8 mouse cellular contexts compared by ENCODE assay signal in genomic region chr8:71366771-71367528, GRCm38 (mm10). TPM values are rescaled to one million over a fixed set of nuclear protein-coding genes. Genes with fewer than 3 reads are reported as not detected.
DNase-seq lines count a peak whose midpoint lies in the region; ATAC-seq lines count a peak whose summit lies in the region.

Use1 (plus strand) TSS chr8:71366848.

- ATAC-seq in activated CD4-positive, CD25-positive, alpha-beta regulatory T cell, adult 4 months: peak; percentile 70
- peak; percentile 75 for ATAC-seq in inflammation-experienced regulatory T-cells, adult 6 months
- ATAC-seq in megakaryocyte-erythroid progenitor cell, adult 5-6 weeks (replicated peaks; ENCODE audit: low FRiP score, low TSS enrichment, poor library complexity, severe bottlenecking): peak; percentile 85

- intact Hi-C loops in gastrocnemius, postnatal 14 days (cut with DNase I; ENCODE audit: low total_unique reads): no loop called here
- intact Hi-C loops in left cerebral cortex, postnatal 10 days (cut with DNase I): no loop called here

- DNase-seq in embryo, embryonic 10 days (ENCODE audit: low spot score): peak; percentile 99
- DNase-seq in gastrocnemius, postnatal 14 days: peak; percentile 87
- peak; percentile 86 to 93 for DNase-seq in left cerebral cortex, postnatal 10 days (ENCODE audit: extremely low spot score in 1 of 2, low spot score in 2 of 2)
- peak; percentile 92 for DNase-seq in right cerebral cortex, postnatal 25 days
- peak; percentile 85 to 86 for DNase-seq in urinary bladder, postnatal 4 days (ENCODE audit: low spot score in 2 of 2)

RNA-seq across cellular contexts. Expression of gene Use1, which starts in this region (rescaled TPM):
- polyA plus RNA-seq in activated CD4-positive, CD25-positive, alpha-beta regulatory T cell, adult 4 months (2017; shearing (Covaris generic)): 100 to 1,000 TPM; 302 to 322 TPM
- total RNA-seq in gastrocnemius, postnatal 14 days (2021): 10 to 100 TPM; 96.4 to 100.0 TPM
- polyA plus RNA-seq in inflammation-experienced regulatory T-cells, adult 6 months (2017; shearing (Covaris generic)): 100 to 1,000 TPM; 185 to 341 (median 339) TPM
- total RNA-seq in left cerebral cortex, postnatal 10 days (2021): 100 to 1,000 TPM in 1 of 2 experiments, 10 to 100 TPM in 1; 97.6 to 103 TPM
- 147 and 161 TPM in 2 replicates for total RNA-seq in megakaryocyte-erythroid progenitor cell, adult 5-6 weeks (2014; fragmentation: Nextera tagmentation)
- total RNA-seq in megakaryocyte-erythroid progenitor cell, adult 5-6 weeks (2017): 129 and 139 TPM in 2 replicates

Comparison
In these comparisons a context has a peak if more than half of its experiments do, and no peak if none do; other contexts are left out.
1. Peak in every context shown above with its lines: DNase-seq and ATAC-seq.